Mouse (Mus musculus) ES-E14 (cell line): Measurements from ENCODE around the gene Dpyd.

ENCODE experiments used
- MAFK ChIP-seq: IDR thresholded peaks from 2 replicates; pipeline ENCODE4 v1.6.1; 2014; ENCODE audit warnings: mild to moderate bottlenecking, low read depth, low read length, inconsistent platforms; ENCODE audit not compliant: insufficient read depth
- ZC3H11A ChIP-seq: IDR thresholded peaks from 2 replicates; pipeline ENCODE4 v1.6.1; 2012; ENCODE audit warnings: low read depth, mild to moderate bottlenecking, inconsistent platforms, low read length, borderline replicate concordance
- ZNF384 ChIP-seq: IDR thresholded peaks from 2 replicates; pipeline ENCODE4 v1.6.1; 2012; ENCODE audit warnings: low read depth, low read length, inconsistent platforms

DNA sequence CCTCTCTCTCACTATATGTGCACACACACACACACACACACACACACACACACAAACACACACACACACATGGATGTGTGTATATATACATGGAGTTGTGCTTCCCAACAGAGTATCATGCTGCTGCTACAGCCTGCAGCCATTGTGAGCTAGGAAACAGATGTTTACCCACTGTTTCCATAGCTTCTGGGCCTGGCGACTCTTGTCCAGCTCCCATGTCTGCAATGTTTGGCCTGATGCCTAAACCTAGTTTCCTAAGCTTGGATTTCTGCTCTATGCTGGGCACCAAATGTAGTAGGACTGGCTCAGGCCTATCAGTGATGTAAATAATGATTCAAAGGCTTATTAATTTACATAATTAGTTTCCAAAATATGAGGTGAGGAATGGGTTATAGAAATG is 524.7 kb downstream of the Dpyd start:
- TF ChIP-seq MAFK (no peak), ZC3H11A (no peak), ZNF384 (no peak)
